Mouse (Mus musculus): ENCODE data around the gene Map2.
A peak's percentile ranks its signal among the peaks of the same experiment; 100 is the strongest.

Gene Map2

DNA sequence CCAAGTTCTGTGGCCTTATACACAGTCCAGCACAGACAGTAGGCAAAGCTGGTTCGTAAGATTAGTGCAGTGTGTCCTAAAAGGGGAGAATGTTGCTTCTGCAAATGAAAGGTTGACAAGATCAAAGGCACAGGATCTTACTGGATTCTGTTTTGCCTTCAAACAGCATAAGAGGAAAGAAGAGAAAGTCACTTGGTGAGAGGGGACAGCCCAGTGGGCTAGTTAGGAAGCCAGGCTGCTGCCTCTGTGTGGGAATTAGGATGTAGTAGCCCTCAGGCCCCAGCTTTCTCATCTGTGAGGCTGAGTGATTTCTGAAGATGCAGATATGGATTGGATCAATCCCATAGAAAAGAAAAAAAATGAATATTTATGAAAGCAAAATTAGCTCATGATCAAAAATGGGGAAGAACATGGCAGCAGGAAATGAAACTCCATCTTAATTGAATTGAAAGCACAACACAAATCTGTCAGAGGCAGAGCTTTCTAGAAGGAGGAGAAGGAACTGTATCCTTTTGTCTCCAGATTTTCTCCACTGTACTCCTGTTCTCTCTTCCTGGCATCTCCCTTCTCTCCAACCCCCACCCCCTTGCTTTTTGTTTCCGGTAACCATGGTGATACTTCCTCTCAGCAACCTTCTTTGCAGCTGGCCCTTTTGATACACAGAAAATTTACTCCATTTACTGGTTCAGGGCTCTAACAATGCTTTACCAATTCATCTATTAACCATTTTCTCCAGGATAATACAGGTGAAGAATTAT lies 145.5 kb downstream of the Map2 start:
- peak; percentile 46 for DNase-seq

DNA sequence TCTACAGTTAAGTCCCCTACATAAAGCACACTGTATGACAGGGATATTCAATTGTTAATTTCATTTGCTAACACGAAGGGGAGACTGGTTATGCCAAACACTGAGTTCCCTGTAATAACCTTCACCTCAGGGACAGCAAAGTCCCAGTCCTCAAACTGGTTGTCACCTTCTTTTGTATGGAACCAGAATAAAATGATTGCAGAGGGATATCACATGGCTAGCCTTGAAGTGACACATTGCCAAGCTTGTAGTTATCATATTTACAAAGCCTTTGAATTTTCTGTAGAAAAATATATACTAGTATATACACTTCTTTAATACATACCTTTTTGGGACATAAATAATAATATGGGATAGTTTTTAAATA lies 146.0 kb downstream of the Map2 start:
- no peak for DNase-seq

DNA sequence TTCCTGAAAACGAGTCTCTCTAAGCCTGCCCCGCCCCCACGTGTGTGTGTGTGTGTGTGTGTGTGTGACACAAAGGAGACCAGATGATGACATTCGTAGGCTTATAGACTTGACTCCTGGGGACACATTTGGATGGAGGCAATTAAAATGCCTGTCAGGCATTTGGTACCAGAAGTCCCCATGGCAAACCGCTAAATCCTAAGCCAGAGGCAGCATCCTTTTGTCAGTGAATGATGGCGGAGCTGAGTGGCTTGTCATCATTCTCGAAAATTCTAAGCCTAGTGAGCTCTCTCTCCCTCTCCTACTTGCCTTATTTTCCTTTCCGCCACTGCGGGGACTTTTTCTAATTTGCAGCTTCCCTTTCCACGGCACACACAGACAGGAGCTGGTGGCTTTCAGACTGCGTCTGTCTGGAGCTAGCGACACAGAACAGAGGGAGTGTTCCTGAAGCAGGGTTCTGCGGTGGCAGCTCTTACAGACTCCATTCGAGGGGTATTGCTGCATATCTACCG lies 146.6 kb downstream of the Map2 start:
- peak; percentile 78 for DNase-seq

DNA sequence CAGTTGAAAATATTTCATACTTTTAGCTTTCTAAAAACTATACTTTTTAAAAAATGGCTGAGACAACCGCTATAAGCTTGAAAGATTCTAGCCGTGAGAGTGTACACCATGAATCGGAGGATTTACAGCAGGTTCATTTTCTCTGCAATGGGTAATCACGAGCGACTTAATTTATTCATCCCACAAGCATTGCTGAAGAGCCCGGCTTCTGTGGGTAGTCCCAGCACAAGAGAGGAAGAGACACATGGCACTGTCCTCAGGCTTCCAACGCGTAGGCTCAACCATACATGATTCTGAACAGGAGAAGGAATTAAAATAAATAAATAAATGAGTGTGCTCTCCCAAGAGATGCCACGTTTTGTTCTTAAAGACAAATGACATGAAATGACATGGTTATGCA lies 148.4 kb downstream of the Map2 start:
- peak; percentile 76 for DNase-seq

DNA sequence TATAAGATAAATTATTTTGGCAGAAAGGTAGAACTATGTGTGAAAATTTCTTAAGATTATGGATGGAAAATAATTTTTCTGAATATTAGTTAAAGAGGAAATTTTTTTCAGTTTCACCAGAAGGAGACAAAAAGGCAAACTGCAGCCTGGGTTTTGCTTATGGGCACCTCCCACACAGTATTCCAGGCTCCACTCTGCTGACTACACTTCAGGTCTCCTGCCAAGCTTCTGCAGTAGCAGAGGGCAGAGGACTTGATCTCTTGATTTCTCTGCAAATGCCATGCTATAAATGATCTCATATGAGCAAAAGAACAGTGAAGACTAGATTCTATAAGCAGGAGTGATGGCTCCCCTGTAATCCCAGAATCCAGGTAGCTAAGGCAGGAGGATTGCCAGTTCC lies 149.9 kb downstream of the Map2 start:
- DNase-seq, result no peak

DNA sequence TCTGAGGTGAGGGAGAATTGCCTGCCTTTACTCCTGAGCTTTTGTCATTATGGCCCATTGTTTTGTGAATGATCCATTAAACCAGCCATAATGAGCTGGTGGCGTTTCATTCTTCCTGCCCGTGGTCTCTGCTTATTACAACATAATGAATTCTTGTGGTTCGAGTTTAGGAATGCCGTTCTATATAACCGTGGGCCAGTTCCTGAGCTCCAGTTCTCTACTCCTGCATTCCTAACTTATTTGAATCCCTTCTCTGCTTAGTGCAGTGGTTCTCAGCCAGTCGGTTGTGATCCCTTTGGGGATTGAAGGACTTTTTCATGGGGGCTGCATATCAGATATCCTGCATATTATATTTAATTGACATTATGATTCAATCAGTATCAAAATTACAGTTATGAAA lies 153.9 kb downstream of the Map2 start:
- no peak for DNase-seq

DNA sequence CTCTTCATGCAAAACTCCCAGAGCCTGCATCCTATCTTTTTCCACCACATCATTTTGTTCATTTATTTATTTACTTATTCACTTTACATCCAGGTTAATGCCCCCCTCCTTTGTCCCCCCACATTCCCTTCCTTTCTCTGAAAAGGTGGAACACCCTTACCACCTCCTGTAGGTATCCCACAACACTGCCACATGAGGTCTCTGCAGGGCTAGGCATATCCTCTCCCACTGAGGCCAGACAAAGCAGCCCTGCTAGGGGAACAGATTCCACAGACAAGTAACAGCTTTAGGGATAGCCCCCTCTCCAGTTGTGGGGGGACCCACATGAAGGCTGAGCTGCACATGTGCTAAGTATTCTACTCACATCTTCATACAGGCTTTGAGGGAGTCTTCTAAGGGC lies 154.5 kb downstream of the Map2 start:
- DNase-seq, result no peak

DNA sequence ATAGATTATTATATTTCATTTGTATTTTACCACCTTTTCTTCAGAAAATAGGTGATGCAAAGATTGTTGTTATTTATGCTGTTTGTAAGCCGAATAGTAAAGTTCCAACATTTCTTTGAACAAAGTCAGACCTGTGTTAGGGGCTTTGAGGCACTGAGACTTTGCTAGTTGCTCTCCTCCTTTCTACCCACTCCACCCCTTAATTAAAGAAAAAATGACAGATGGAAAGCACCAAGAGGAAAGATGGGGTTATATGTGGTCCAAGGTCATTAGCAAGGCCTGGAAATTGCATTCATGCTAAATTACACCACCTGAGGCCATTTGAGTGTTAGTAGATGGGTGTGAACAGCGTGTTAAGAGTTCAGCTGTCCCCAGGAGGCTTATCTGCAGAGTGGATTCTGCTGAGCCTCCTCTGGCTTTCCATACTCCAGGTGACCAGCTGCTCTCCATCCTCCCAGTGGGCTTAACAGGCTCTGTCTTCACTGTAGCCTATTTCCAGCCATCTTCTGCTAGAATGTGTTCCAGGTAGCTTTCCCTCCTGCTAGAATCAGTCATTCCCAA lies 160.7 kb downstream of the Map2 start:
- DNase-seq, result no peak

DNA sequence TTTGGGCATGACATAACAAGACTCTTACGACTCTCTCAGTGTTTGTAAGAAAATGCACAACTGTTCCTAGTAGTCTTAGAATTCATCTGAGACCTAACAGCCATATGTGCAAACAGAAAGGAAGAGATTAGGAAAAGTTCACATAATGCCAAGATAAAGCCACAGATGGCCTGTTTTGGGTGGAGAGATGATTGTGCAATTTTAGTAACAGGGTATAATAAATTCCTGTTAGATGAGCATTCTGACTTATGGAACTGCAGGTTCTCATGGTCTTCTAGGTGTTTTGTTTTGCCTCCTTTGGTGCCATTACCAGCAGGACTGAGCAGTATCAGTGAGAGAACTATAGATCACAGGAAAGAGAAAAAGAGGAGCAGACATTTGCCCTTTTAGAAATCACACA lies 164.1 kb downstream of the Map2 start:
- DNase-seq, result no peak

DNA sequence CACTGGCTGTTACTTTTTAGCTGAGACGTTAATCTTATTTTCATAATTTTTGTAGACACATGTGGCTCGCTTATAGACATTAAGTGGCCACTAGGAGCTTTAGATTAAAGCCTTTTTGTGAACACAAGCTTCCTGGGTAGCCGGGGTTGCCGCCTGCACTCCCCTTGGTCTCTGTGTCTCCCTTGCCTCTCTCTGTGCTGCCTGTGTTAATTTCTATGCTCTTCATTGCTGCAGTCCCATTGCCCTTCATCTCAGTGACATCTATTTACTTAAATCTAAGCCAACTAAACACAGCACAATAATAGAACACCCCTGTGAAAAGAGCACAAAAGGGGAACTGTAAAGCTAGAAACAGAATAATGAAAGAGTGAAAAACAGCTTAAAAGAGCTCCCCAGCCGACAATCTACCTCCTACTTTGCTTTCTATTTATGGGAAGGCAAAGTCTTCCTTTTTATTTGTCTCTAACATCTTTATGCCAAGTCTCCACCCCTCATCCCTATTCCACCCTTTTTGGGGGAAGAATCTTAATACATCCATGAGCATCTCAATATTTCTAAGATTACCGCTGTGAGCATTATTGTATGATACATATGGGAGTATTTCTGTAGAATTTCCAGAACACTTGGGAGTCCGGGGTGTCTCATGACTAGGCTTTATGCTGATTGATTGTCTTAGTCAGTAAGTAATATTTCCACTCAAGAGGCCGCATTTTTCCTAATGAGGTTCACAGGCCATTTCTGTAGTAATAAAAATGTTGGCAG lies 173.5 kb downstream of the Map2 start:
- DNase-seq, result no peak

DNA sequence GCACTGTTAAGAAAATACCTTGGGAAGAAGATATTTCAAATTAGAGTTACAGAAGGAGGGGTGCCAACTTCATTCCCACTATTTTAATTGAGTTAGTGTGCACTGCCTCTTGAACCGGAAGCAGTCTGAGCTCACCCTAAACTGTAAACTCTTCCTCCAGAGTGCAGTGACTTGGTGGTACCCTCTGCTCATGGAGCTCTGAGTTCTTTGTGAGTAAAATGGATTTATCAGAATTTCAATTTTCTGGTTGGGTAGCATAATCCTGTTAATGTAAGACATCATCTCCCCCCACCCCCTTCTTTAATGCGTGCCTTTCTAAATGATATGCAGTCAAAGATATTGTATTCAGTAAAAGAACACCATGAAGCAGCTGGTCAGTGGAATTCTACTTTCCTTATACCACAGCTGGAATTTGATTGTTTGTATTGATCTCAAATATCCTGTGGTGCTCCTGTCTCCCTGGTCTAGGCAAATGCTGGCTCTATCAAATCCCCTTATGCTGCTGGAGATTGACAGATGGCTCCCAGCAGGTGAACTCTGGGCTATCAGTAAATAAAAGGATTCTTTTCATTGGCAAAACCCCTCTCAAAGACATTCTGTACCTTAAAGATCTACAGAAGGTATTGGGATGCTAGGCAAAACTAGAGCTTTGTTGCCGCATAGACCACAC lies 174.2 kb downstream of the Map2 start:
- DNase-seq, result no peak

DNA sequence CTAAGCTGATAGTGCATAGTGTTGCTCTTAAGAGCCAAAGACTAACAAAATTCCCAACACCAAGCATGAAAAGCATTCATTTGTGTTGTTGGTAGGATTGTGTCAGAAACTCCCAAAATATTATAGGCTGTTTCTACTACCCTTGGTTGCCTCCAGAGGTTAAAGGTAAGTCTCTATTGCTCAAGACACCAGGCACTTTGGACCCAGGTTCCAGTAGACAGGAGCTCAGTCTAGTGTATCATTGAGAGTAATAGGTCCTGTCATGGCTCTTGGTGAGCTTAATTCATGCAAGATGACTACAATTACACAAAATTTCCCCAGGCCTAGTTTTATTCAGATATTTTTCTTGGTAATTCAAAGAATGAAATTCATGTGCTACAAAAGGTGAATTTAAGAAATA lies 176.3 kb downstream of the Map2 start:
- no peak for DNase-seq

DNA sequence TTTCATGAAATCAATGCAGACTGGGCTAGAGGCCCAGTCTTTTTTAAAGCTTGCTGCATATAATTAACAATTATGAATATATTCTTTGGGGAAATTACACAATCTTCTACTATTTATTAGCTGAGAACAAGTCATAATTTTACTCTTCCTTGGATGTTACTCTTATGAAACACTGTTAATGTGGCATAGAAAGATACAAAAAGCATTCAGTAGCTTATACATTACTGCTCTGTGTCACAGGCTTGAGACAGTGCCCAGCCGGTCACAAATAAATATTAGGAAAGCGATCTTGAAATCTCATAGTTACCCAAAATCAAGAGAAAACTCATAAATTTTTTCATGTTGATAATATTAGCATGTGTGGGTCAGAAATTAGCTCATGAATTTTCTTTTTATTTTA lies 186.7 kb downstream of the Map2 start:
- no peak for DNase-seq

DNA sequence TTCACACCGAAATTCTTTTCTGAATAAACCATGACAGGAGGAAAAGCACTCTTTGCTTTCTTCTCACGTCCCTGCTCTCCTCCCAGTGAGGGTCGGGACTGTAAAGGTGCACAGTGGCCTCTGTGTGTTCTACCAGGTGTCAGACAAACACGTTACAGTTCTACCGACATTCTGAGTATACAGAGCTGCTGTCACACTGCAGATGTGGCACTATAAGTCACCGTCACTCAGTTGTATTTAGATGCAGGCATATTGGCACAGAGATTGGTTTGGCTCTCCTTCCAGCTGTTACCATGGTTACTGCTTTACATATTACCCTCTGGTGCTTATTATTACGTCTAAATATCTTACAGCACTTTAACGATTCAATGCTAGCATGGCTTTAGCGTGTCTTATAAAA lies 188.2 kb downstream of the Map2 start:
- DNase-seq, result no peak

DNA sequence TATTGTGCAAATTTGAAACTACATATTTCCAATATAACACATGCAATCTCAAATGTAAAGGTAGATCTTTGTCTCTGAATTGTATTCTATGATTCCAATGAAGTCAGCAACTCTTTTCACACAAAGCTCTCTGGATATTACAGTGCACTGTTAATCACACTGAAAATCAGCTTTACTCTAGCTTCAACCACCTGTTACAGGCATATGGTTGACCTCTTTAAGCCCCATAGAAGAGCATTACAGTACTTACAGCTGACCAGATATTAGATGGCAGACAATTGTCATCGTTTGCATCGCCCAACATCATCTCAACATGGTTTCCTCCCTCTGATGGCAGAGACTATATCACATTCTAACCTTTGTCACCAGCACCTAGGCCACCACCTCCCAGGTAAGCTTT lies 189.3 kb downstream of the Map2 start:
- no peak for DNase-seq

DNA sequence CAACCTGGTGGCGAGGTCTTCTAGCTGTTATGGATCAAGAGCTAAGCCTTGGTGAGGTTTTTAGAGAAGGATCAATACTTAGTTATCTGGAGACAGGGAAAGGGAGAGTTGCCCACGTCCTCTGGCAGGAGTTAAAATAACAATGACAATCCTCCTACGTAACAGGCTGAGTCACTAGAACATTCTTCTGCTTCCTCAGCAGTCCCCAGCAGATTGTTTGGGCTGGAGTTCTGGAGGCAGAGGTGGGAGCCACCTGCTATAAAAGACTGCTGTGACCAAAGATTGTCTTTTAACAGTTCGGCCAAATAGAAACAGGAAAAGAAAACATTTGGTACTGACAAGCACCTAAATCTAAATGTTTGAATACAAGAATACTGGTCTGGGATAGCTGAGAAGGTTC lies 190.5 kb downstream of the Map2 start:
- peak; percentile 78 for DNase-seq

DNA sequence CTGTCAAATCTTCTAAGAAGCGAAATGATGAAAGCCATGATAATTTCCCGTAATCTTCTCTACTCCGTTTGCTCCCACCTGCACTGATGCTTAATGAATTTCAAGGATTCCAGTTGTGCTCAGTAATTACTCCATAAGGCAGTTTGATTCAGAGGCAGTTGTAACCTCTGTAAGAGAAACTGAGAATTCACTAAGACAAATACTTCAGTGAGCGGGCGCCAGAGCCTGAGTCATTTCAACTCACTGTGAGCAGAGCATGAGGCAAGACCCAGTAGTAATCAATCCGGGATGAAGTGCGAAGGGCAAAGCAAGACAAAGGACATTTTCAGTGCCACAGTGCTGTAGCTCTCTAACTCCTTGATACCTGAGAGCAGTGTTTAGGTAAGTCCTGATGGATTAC lies 194.4 kb downstream of the Map2 start:
- no peak for DNase-seq

DNA sequence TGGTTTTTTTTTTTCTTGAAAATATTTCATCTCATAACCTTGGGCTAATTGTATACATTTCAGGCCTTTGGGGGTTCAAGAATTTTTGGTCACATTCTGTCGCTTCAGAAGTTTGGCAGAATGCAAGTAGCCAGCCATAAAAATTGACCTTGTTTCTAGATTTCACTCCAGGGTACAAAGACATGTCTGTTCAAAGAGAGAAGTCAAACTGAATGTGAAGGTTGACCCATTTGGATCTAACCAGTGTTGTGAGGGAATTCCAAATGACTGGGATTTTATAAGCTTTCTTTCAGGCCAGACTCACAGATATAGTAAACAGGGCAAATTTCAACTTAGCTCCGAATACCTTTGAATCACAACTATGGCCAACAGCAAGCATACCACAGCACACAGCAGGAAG lies 196.3 kb downstream of the Map2 start:
- DNase-seq, result no peak

DNA sequence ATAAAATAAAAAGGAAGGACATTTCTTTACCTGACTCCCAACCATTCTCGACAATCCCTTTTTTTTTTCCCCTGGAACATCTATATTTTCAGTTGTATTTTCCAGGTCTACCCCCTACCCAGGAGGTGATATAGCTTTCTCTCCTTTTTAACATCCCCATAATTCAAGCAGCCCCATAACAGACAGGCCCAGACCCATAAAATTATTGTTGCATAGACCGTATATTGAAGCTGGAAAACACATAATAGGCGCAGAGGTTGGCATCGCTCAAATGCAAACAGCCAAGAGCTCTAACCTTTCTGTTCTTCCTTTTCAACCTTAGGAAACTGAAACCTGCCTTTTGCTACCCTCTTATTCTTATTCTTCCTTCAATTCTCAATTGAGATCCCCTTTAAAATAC lies 211.2 kb downstream of the Map2 start:
- DNase-seq, result no peak

DNA sequence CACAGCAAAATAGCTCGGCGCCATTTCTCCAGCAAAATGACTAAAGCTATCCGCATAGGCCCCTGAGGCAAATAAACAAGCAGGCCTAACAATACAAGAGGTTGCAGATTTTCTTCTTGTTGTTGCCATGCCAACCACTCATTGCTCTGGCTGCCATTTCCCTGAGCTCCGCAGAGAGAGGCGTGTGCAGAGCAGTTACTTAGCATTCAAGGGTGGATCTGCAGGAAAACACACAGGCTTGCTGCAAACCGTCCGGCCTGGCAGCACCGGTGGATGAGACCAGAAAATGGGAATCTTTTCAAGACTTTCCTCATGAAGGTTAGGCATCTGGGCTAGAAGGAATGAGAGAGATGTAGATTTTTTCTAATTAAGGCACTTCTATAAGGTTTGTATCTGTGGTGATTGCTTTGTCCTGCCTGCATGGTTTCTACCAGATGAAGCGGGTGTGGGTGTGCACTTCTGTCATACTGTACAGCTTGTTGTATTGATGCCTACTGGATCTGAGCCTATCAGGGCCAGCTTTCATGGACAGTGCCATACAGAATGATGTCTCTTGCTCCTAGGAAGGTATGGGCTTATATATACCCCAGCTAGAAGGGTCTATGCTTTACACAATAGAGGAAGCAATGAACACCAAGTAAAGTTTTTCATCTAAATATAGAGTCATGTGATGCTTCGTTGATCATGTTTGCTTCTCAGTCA lies 211.8 kb downstream of the Map2 start:
- DNase-seq, result peak; percentile 78

DNA sequence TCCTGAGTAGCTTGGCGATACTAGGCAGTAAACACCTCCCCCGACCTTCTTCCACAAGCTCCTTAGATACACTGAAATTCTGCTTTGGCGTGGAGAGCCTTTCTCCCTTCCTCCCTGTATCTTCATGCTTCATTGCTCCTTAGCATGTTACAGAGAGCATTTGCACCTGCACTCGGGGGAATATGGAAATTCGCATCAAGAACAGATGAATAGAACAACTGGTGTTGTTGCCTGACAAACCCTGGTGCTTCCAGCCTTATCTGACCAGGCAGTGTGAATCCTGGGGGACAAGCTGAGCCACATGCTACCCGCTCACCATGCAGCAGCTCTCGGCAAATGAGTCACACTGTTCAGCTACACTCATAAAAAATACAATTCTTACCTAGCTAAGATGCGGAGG lies 213.5 kb downstream of the Map2 start:
- peak; percentile 50 for DNase-seq

DNA sequence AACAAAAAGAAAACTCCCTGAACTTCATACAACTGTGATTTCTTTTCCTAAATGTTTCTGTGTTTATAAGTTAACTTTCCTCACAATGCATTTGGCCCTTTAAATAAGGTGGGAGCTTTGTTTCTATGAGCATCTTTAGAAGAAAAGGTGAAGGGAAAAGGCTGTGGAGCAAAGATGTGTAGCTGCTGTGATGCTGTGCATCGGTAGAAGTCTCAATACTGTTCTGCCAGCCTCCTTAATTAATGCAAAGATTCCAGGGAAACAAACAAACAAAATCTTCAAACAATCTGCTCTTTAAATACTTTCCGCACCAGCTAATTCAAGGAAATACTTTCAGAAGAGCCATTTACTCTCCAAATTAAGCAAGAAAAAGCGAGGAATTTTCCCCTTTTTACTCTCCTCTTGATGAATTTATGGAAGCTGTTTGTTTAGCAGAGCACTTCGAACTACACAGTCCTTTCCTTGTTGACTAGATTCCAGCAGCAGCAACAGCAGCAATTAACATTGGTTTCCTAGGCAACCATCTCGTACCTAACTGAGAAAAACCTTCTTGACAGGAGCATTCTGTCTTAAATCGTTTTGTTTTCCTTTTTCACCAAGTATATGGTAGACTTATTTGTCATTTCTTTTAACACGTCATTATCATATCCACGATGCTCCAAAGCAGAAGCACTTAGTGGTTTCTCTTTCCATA lies 220.0 kb downstream of the Map2 start:
- DNase-seq, result no peak

Measured in layer of hippocampus, adult 9-11 months (tissue).